Mouse (Mus musculus) right cerebral cortex, postnatal 25 days (tissue): ENCODE data around the gene Rbp4.

ENCODE experiments used
- DNase-seq: peaks from one replicate; pipeline ENCODE4 v3.0.0; 2022

Rbp4 gene

GRCm38 (mm10) chr19:38125219-38125610 lies at the start of gene Rbp4:
Rbp4 (minus strand) TSS chr19:38125281.
- no peak for DNase-seq

GRCm38 (mm10) chr19:38164633-38165032 lies 39.6 kb upstream of the Rbp4 start:
- DNase-seq, result no peak

- no peak for DNase-seq
These were observed 36.7 kb upstream of the Rbp4 start for GRCm38 (mm10) chr19:38161648-38162354.

- no peak for DNase-seq
These were observed 31.2 kb upstream of the Rbp4 start for GRCm38 (mm10) chr19:38156243-38156642.

- no peak for DNase-seq
These were observed 18.6 kb upstream of the Rbp4 start for GRCm38 (mm10) chr19:38143540-38144271.

- no peak for DNase-seq
These were observed 9.7 kb upstream of the Rbp4 start for GRCm38 (mm10) chr19:38134806-38135205.

- no peak for DNase-seq
These were observed 8.9 kb upstream of the Rbp4 start for GRCm38 (mm10) chr19:38133986-38134385.

GRCm38 (mm10) chr19:38132481-38132880 lies 7.4 kb upstream of the Rbp4 start, which contains the start of gene Pde6c:
Pde6c (plus strand) TSS chr19:38132781.
- DNase-seq, result no peak

- no peak for DNase-seq
These were observed 1.6 kb upstream of the Rbp4 start for GRCm38 (mm10) chr19:38126656-38127055.

- peak; percentile 24 for DNase-seq
These were observed 471 bp downstream of the Rbp4 start for GRCm38 (mm10) chr19:38124401-38125218.

- DNase-seq, result no peak
These were observed 1.2 kb downstream of the Rbp4 start for GRCm38 (mm10) chr19:38123921-38124320.

- no peak for DNase-seq
These were observed 4.8 kb downstream of the Rbp4 start for GRCm38 (mm10) chr19:38120123-38120760.

- no peak for DNase-seq
These were observed 10.1 kb downstream of the Rbp4 start for GRCm38 (mm10) chr19:38114834-38115491.

- DNase-seq, result no peak
These were observed 12.5 kb downstream of the Rbp4 start for GRCm38 (mm10) chr19:38112575-38112974.

GRCm38 (mm10) chr19:38111056-38111455 lies 14.0 kb downstream of the Rbp4 start:
- DNase-seq, result no peak

- no peak for DNase-seq
These were observed 15.4 kb downstream of the Rbp4 start for GRCm38 (mm10) chr19:38109506-38110242.

- DNase-seq, result no peak
These were observed 17.2 kb downstream of the Rbp4 start for GRCm38 (mm10) chr19:38107871-38108270.

- DNase-seq, result no peak
These were observed 28.0 kb downstream of the Rbp4 start, which contains the start of gene Ffar4 for GRCm38 (mm10) chr19:38096858-38097758. Ffar4 (plus strand) TSS chr19:38097071.

GRCm38 (mm10) chr19:38096231-38096630 lies 28.9 kb downstream of the Rbp4 start:
- DNase-seq, result no peak

- DNase-seq, result no peak
These were observed 33.5 kb downstream of the Rbp4 start for GRCm38 (mm10) chr19:38091512-38091985.
